Mouse (Mus musculus): ENCODE measurements around the gene Tubb4b. TPM values are rescaled to one million over a fixed set of nuclear protein-coding genes. Genes with fewer than 3 reads are reported as not detected.
A peak's percentile ranks its signal among the peaks of the same experiment; 100 is the strongest.

The Tubb4b gene
- polyA plus RNA-seq, 1 experiment from 2014 or later, result 501 TPM

GRCm38 (mm10) chr2:25242101-25242506, 17.6 kb upstream of the Tubb4b start, which contains the start of the genes Rnf208 and Cysrt1:
Gene Rnf208, plus strand, starts transcription at chr2:25242255.
Gene Cysrt1, minus strand, starts transcription at chr2:25242452.
- Histone ChIP-seq H3K36me3 (replicated peaks) (peaks cover 16% of the 10 kb centered on the region; the same call in 1 of the 2 replicates), H3K4me3 (replicated peaks) (peak within 1 kb of the TSS; percentile 64), H3K4me2 (peak within 1 kb of the TSS; percentile 97), H3K4me1 (peaks cover 31% of the 10 kb centered on the region), H3K27ac (0 out of 2 replicates have a peak within 1 kb of the TSS, but pooled peaks have one; percentile 61), H3K9ac (peak within 1 kb of the TSS; percentile 77), H3K9me3 (no peaks in the 10 kb centered on the region), H3K27me3 (peaks cover 32% of the 10 kb centered on the region)
- under 1% methylated on average over 32 of the region's 59 CpGs for WGBS
- peak; percentile 60 for ATAC-seq (ENCODE audit: low FRiP score)

GRCm38 (mm10) chr2:25241438-25241775, 16.9 kb upstream of the Tubb4b start:
- Histone ChIP-seq H3K4me3 (replicated peaks) (peak overlapping the region; percentile 64), H3K4me2 (peak overlapping the region; percentile 97), H3K9me3 (no peaks in the 10 kb centered on the region), H3K36me3 (replicated peaks) (peaks cover 13% of the 10 kb centered on the region; the same call in 1 of the 2 replicates), H3K27me3 (peaks cover 34% of the 10 kb centered on the region), H3K9ac (peak overlapping the region; percentile 77), H3K4me1 (peaks cover 31% of the 10 kb centered on the region), H3K27ac (0 out of 2 replicates have a peak overlapping the region, but pooled peaks have one; percentile 61)
- 24% methylated on average over 6 of the region's 6 CpGs for WGBS
- peak; percentile 25 for ATAC-seq (ENCODE audit: low FRiP score)

- Histone ChIP-seq H3K9me3 (no peaks in the 10 kb centered on the region), H3K27me3 (peaks cover 40% of the 10 kb centered on the region), H3K27ac (peak overlapping the region; percentile 61; the same call in 1 of the 2 replicates), H3K36me3 (replicated peaks) (peaks cover 9% of the 10 kb centered on the region; the same call in 1 of the 2 replicates), H3K4me2 (peak overlapping the region; percentile 97), H3K4me1 (peaks cover 31% of the 10 kb centered on the region), H3K4me3 (replicated peaks) (peak overlapping the region; percentile 64), H3K9ac (peak overlapping the region; percentile 49)
- peak; percentile 80 for ATAC-seq (ENCODE audit: low FRiP score)
- 1% methylated on average over 29 of the region's 29 CpGs for WGBS
These were observed 16.4 kb upstream of the Tubb4b start for GRCm38 (mm10) chr2:25240723-25241437.

- peak; percentile 11 for ATAC-seq (ENCODE audit: low FRiP score)
These were observed 15.8 kb upstream of the Tubb4b start for GRCm38 (mm10) chr2:25240310-25240709.

GRCm38 (mm10) chr2:25239766-25240165, 15.3 kb upstream of the Tubb4b start:
- no peak overlapping the region for H3K4me3 ChIP-seq (replicated peaks)
- H3K27ac ChIP-seq, result no peak overlapping the region
- H3K36me3 ChIP-seq (replicated peaks), result 0 out of 2 replicates have a peak, but pooled peaks cover 3% of the 10 kb centered on the region
- no peaks in the 10 kb centered on the region for H3K9me3 ChIP-seq
- 88% methylated on average over 3 of the region's 3 CpGs for WGBS
- H3K4me2 ChIP-seq, result no peak overlapping the region
- ATAC-seq (ENCODE audit: low FRiP score), result no peak
- H3K27me3 ChIP-seq, result peaks cover 51% of the 10 kb centered on the region
- no peak overlapping the region for H3K9ac ChIP-seq
- H3K4me1 ChIP-seq, result peaks cover 31% of the 10 kb centered on the region

More at GRCm38 (mm10) chr2:25240310-25240709, 15.8 kb upstream of the Tubb4b start:
- 0 out of 2 replicates have a peak, but pooled peaks cover 3% of the 10 kb centered on the region for H3K36me3 ChIP-seq (replicated peaks)
- H3K9me3 ChIP-seq, result no peaks in the 10 kb centered on the region
- H3K4me1 ChIP-seq, result peaks cover 31% of the 10 kb centered on the region
- peak overlapping the region; percentile 97 for H3K4me2 ChIP-seq
- no peak overlapping the region for H3K9ac ChIP-seq
- H3K4me3 ChIP-seq (replicated peaks), result peak overlapping the region; percentile 64
- H3K27me3 ChIP-seq, result peaks cover 45% of the 10 kb centered on the region
- 46% methylated on average over 8 of the region's 8 CpGs for WGBS
- H3K27ac ChIP-seq, result 0 out of 2 replicates have a peak overlapping the region, but pooled peaks have one; percentile 61

- Histone ChIP-seq H3K4me2 (no peak overlapping the region), H3K4me3 (replicated peaks) (no peak overlapping the region), H3K36me3 (replicated peaks) (no peaks in the 10 kb centered on the region), H3K27me3 (peaks cover 48% of the 10 kb centered on the region), H3K27ac (no peak overlapping the region), H3K9me3 (no peaks in the 10 kb centered on the region), H3K4me1 (peaks cover 26% of the 10 kb centered on the region), H3K9ac (no peak overlapping the region)
- ATAC-seq (ENCODE audit: low FRiP score), result no peak
These were observed 13.6 kb upstream of the Tubb4b start for GRCm38 (mm10) chr2:25238106-25238505.

GRCm38 (mm10) chr2:25237522-25237921, 13.0 kb upstream of the Tubb4b start:
- Histone ChIP-seq H3K4me3 (replicated peaks) (no peak overlapping the region), H3K4me1 (peaks cover 21% of the 10 kb centered on the region), H3K9me3 (no peaks in the 10 kb centered on the region), H3K36me3 (replicated peaks) (no peaks in the 10 kb centered on the region), H3K27ac (no peak overlapping the region), H3K27me3 (peaks cover 48% of the 10 kb centered on the region), H3K9ac (no peak overlapping the region), H3K4me2 (no peak overlapping the region)
- 80% methylated on average over 4 of the region's 4 CpGs for WGBS
- ATAC-seq (ENCODE audit: low FRiP score), result no peak

- Histone ChIP-seq H3K4me1 (peaks cover 15% of the 10 kb centered on the region), H3K4me3 (replicated peaks) (no peak within 1 kb of the TSS), H3K36me3 (replicated peaks) (no peaks in the 10 kb centered on the region), H3K9ac (no peak within 1 kb of the TSS), H3K9me3 (no peaks in the 10 kb centered on the region), H3K27ac (no peak within 1 kb of the TSS), H3K27me3 (peaks cover 55% of the 10 kb centered on the region), H3K4me2 (no peak within 1 kb of the TSS)
- WGBS, result 42% methylated on average over 8 of the region's 8 CpGs
- ATAC-seq (ENCODE audit: low FRiP score), result no peak
These were observed 12.1 kb upstream of the Tubb4b start, which contains the start of gene Rnf224 for GRCm38 (mm10) chr2:25236614-25237013. Gene Rnf224, minus strand, starts transcription at chr2:25236787.

GRCm38 (mm10) chr2:25234551-25235220, 10.2 kb upstream of the Tubb4b start:
- H3K27me3 ChIP-seq, result peaks cover 52% of the 10 kb centered on the region
- no peaks in the 10 kb centered on the region for H3K36me3 ChIP-seq (replicated peaks)
- no peak overlapping the region for H3K9ac ChIP-seq
- no peaks in the 10 kb centered on the region for H3K4me1 ChIP-seq
- no peak overlapping the region for H3K27ac ChIP-seq
- no peak overlapping the region for H3K4me2 ChIP-seq
- WGBS, result 79% methylated on average over 5 of the region's 5 CpGs
- no peaks in the 10 kb centered on the region for H3K9me3 ChIP-seq
- no peak for ATAC-seq (ENCODE audit: low FRiP score)
- H3K4me3 ChIP-seq (replicated peaks), result no peak overlapping the region

GRCm38 (mm10) chr2:25234050-25234449, 9.5 kb upstream of the Tubb4b start, which contains the start of gene Slc34a3:
Gene Slc34a3, minus strand, starts transcription at chr2:25234364.
- Histone ChIP-seq H3K9me3 (no peaks in the 10 kb centered on the region), H3K27me3 (peaks cover 51% of the 10 kb centered on the region), H3K36me3 (replicated peaks) (no peaks in the 10 kb centered on the region), H3K4me2 (no peak within 1 kb of the TSS), H3K4me1 (peaks cover 2% of the 10 kb centered on the region; the same call in 1 of the 2 replicates), H3K9ac (no peak within 1 kb of the TSS), H3K4me3 (replicated peaks) (no peak within 1 kb of the TSS), H3K27ac (no peak within 1 kb of the TSS)
- ATAC-seq (ENCODE audit: low FRiP score), result no peak
- WGBS, result 84% methylated on average over 3 of the region's 3 CpGs

GRCm38 (mm10) chr2:25233421-25233820, 8.9 kb upstream of the Tubb4b start:
- H3K4me3 ChIP-seq (replicated peaks), result no peak overlapping the region
- peaks cover 49% of the 10 kb centered on the region for H3K27me3 ChIP-seq
- H3K36me3 ChIP-seq (replicated peaks), result no peaks in the 10 kb centered on the region
- 87% methylated on average over 4 of the region's 4 CpGs for WGBS
- no peak overlapping the region for H3K9ac ChIP-seq
- H3K9me3 ChIP-seq, result no peaks in the 10 kb centered on the region
- peaks cover 6% of the 10 kb centered on the region; the same call in 1 of the 2 replicates for H3K4me1 ChIP-seq
- ATAC-seq (ENCODE audit: low FRiP score), result no peak
- H3K27ac ChIP-seq, result no peak overlapping the region
- H3K4me2 ChIP-seq, result no peak overlapping the region

- H3K27me3 ChIP-seq, result peaks cover 37% of the 10 kb centered on the region
- ATAC-seq (ENCODE audit: low FRiP score), result no peak
- H3K9ac ChIP-seq, result no peak overlapping the region
- peaks cover 6% of the 10 kb centered on the region for H3K4me1 ChIP-seq
- no peaks in the 10 kb centered on the region for H3K9me3 ChIP-seq
- H3K36me3 ChIP-seq (replicated peaks), result no peaks in the 10 kb centered on the region
- no peak overlapping the region for H3K4me2 ChIP-seq
- no peak overlapping the region for H3K27ac ChIP-seq
- WGBS, result 56% methylated on average over 12 of the region's 12 CpGs
- no peak overlapping the region for H3K4me3 ChIP-seq (replicated peaks)
These were observed 6.5 kb upstream of the Tubb4b start for GRCm38 (mm10) chr2:25231038-25231437.
